Mouse (Mus musculus) liver, embryonic 13.5 days (tissue): ENCODE measurements at regions not wholly inside any gene's neighbourhood (a gene's known extent, or its start where the extent isn't known, plus 50 kb on each side); places are given as distances from the start of the nearest gene placed in this dataset.
"Not testable (repeated sequence)": the region's sequence is repeated elsewhere in the genome, so short reads cannot be mapped to it uniquely, and the experiment has no call there.

Experiments used
- ATAC-seq: fragments of 200-750 bp; cut with Nextera tagmentation; 2 replicates; pipeline ENCODE4 v1.8.0; 2017; ENCODE audit warnings: low read depth, mild to moderate bottlenecking, moderate number of reproducible peaks, moderate library complexity
- DNase-seq: peaks from one replicate; pipeline ENCODE4 v3.0.0; 2022
- H3K27ac ChIP-seq: fragments of 300-500 bp; sonication (generic); 2 replicates; pipeline ENCODE4 v1.5.1; 2015; ENCODE audit warnings: moderate library complexity, mild to moderate bottlenecking, inconsistent platforms
- H3K27me3 ChIP-seq: fragments of 300-500 bp; sonication (generic); 2 replicates; pipeline ENCODE4 v1.6.1; 2015; ENCODE audit warnings: mild to moderate bottlenecking, inconsistent platforms
- H3K36me3 ChIP-seq: fragments of 300-500 bp; sonication (generic); 2 replicates; pipeline ENCODE4 v1.6.1; 2015; ENCODE audit warnings: mild to moderate bottlenecking, inconsistent platforms
- H3K4me1 ChIP-seq: fragments of 300-500 bp; sonication (generic); replicated peaks from 2 replicates; pipeline ENCODE4 v1.6.1; 2015; ENCODE audit warnings: inconsistent platforms
- H3K4me2 ChIP-seq: fragments of 300-500 bp; sonication (generic); 2 replicates; pipeline ENCODE4 v1.6.1; 2015; ENCODE audit warnings: inconsistent platforms, mild to moderate bottlenecking, moderate library complexity
- H3K4me3 ChIP-seq: fragments of 300-500 bp; sonication (generic); replicated peaks from 2 replicates; pipeline ENCODE4 v1.5.1; 2015; ENCODE audit warnings: mild to moderate bottlenecking, inconsistent platforms
- H3K9ac ChIP-seq: fragments of 300-500 bp; sonication (generic); 2 replicates; pipeline ENCODE4 v1.6.1; 2015; ENCODE audit warnings: mild to moderate bottlenecking, inconsistent platforms
- H3K9me3 ChIP-seq: fragments of 300-500 bp; sonication (generic); replicated peaks from 2 replicates; pipeline ENCODE4 v1.6.1; 2016; ENCODE audit warnings: inconsistent platforms
- WGBS: fragments of 180-500 bp; shearing (Covaris S2); methylation state at CpG from one replicate; pipeline ENCODE4 v1.1.7; 2015; ENCODE audit not compliant: insufficient replicate concordance; 5-methylcytosine and 5-hydroxymethylcytosine counted together

GRCm38 (mm10) chr4:45641272-45641671 lies 109.0 kb upstream of the Shb start:
- no peaks in the 10 kb centered on the region for H3K9me3 ChIP-seq
- no peak overlapping the region for H3K4me3 ChIP-seq
- no peak overlapping the region for H3K9ac ChIP-seq
- H3K4me2 ChIP-seq: no peak overlapping the region
- H3K4me1 ChIP-seq: no peaks in the 10 kb centered on the region
- ATAC-seq (no peak), DNase-seq (no peak)
- no peaks in the 10 kb centered on the region for H3K27me3 ChIP-seq
- no peak overlapping the region for H3K27ac ChIP-seq
- WGBS: 43% methylated on average over 5 of the region's 5 CpGs
- no peaks in the 10 kb centered on the region for H3K36me3 ChIP-seq

- Histone ChIP-seq H3K4me3 (no peak overlapping the region), H3K27me3 (no peaks in the 10 kb centered on the region), H3K9ac (no peak overlapping the region), H3K4me1 (no peaks in the 10 kb centered on the region), H3K4me2 (no peak overlapping the region), H3K9me3 (no peaks in the 10 kb centered on the region), H3K36me3 (no peaks in the 10 kb centered on the region), H3K27ac (no peak overlapping the region)
- ATAC-seq (no peak), DNase-seq (no peak)
- WGBS: 37% methylated on average over 11 of the region's 11 CpGs
These were observed 108.4 kb upstream of the Shb start for GRCm38 (mm10) chr4:45640713-45641112.

GRCm38 (mm10) chr4:45639397-45640034 lies 107.2 kb upstream of the Shb start:
- no peak overlapping the region for H3K9ac ChIP-seq
- H3K4me3 ChIP-seq: no peak overlapping the region
- no peaks in the 10 kb centered on the region for H3K27me3 ChIP-seq
- H3K9me3 ChIP-seq: no peaks in the 10 kb centered on the region
- DNase-seq (no peak), ATAC-seq (no peak)
- no peak overlapping the region for H3K4me2 ChIP-seq
- no peaks in the 10 kb centered on the region for H3K4me1 ChIP-seq
- no peaks in the 10 kb centered on the region for H3K36me3 ChIP-seq
- H3K27ac ChIP-seq: no peak overlapping the region
- WGBS: 70% methylated on average over 12 of the region's 12 CpGs

- DNase-seq: no peak
- H3K36me3 ChIP-seq: no peaks in the 10 kb centered on the region
- WGBS: 44% methylated on average over 8 of the region's 8 CpGs
These were observed 106.1 kb upstream of the Shb start for GRCm38 (mm10) chr4:45638411-45638810.

GRCm38 (mm10) chr4:45631276-45632045 lies 99.2 kb upstream of the Shb start:
- no peak overlapping the region for H3K4me3 ChIP-seq
- no peak overlapping the region for H3K27ac ChIP-seq
- 76% methylated on average over 7 of the region's 7 CpGs for WGBS
- no peaks in the 10 kb centered on the region for H3K9me3 ChIP-seq
- DNase-seq (no peak), ATAC-seq (no peak)
- no peak overlapping the region for H3K4me2 ChIP-seq
- no peaks in the 10 kb centered on the region for H3K4me1 ChIP-seq
- no peaks in the 10 kb centered on the region for H3K27me3 ChIP-seq
- no peaks in the 10 kb centered on the region for H3K36me3 ChIP-seq
- no peak overlapping the region for H3K9ac ChIP-seq

More at GRCm38 (mm10) chr4:45638411-45638810, 106.1 kb upstream of the Shb start:
- Histone ChIP-seq H3K27me3 (no peaks in the 10 kb centered on the region), H3K27ac (no peak overlapping the region), H3K9ac (no peak overlapping the region), H3K4me2 (no peak overlapping the region), H3K9me3 (no peaks in the 10 kb centered on the region), H3K4me3 (no peak overlapping the region), H3K4me1 (no peaks in the 10 kb centered on the region)
- ATAC-seq: no peak

GRCm38 (mm10) chr4:45625633-45626032 lies 93.4 kb upstream of the Shb start:
- H3K4me2 ChIP-seq: no peak overlapping the region
- ATAC-seq (no peak), DNase-seq (no peak)
- no peak overlapping the region for H3K9ac ChIP-seq
- no peak overlapping the region for H3K4me3 ChIP-seq
- H3K9me3 ChIP-seq: no peaks in the 10 kb centered on the region
- H3K27me3 ChIP-seq: no peaks in the 10 kb centered on the region
- H3K27ac ChIP-seq: no peak overlapping the region
- 72% methylated on average over 7 of the region's 7 CpGs for WGBS
- no peaks in the 10 kb centered on the region for H3K4me1 ChIP-seq
- H3K36me3 ChIP-seq: no peaks in the 10 kb centered on the region

- Histone ChIP-seq H3K9ac (no peak overlapping the region), H3K4me1 (no peaks in the 10 kb centered on the region), H3K4me2 (no peak overlapping the region), H3K27ac (no peak overlapping the region), H3K36me3 (no peaks in the 10 kb centered on the region), H3K27me3 (peaks cover 3% of the 10 kb centered on the region; the same call in 1 of the 2 replicates), H3K4me3 (no peak overlapping the region), H3K9me3 (no peaks in the 10 kb centered on the region)
- 73% methylated on average over 5 of the region's 5 CpGs for WGBS
- ATAC-seq (no peak), DNase-seq (no peak)
These were observed 89.7 kb upstream of the Shb start for GRCm38 (mm10) chr4:45622017-45622416.

GRCm38 (mm10) chr4:45617126-45617525 lies 84.9 kb upstream of the Shb start:
- Histone ChIP-seq H3K9me3 (no peaks in the 10 kb centered on the region), H3K36me3 (no peaks in the 10 kb centered on the region), H3K9ac (no peak overlapping the region), H3K4me3 (no peak overlapping the region), H3K27ac (no peak overlapping the region), H3K27me3 (peaks cover 3% of the 10 kb centered on the region; the same call in 1 of the 2 replicates), H3K4me2 (no peak overlapping the region), H3K4me1 (no peaks in the 10 kb centered on the region)
- ATAC-seq (no peak), DNase-seq (no peak)
- WGBS: 36% methylated on average over 3 of the region's 3 CpGs

- not testable (repeated sequence) for H3K36me3 ChIP-seq
These were observed 81.2 kb upstream of the Shb start for GRCm38 (mm10) chr4:45613498-45613897.

GRCm38 (mm10) chr4:45612132-45612531 lies 79.9 kb upstream of the Shb start:
- no peak for ATAC-seq

More at GRCm38 (mm10) chr4:45613498-45613897, 81.2 kb upstream of the Shb start:
- DNase-seq, H3K9me3 ChIP-seq, H3K4me3 ChIP-seq, H3K9ac ChIP-seq, ATAC-seq, H3K4me2 ChIP-seq, H3K27ac ChIP-seq, H3K27me3 ChIP-seq: not testable (repeated sequence)
- WGBS: 53% methylated on average over 3 of the region's 3 CpGs
- H3K4me1 ChIP-seq: peaks cover 10% of the 10 kb centered on the region

GRCm38 (mm10) chr4:45610937-45611336 lies 78.7 kb upstream of the Shb start:
- H3K27me3 ChIP-seq: no peaks in the 10 kb centered on the region; the same call in 1 of the 2 replicates
- no peak overlapping the region for H3K4me2 ChIP-seq
- no peak overlapping the region for H3K4me3 ChIP-seq
- no peak overlapping the region for H3K27ac ChIP-seq
- peaks cover 10% of the 10 kb centered on the region for H3K4me1 ChIP-seq
- DNase-seq (peak; percentile 8), ATAC-seq (no peak; the same call in 1 of the 2 replicates)
- H3K9ac ChIP-seq: no peak overlapping the region
- 53% methylated on average over 5 of the region's 5 CpGs for WGBS
- no peaks in the 10 kb centered on the region for H3K36me3 ChIP-seq
- H3K9me3 ChIP-seq: no peaks in the 10 kb centered on the region

More at GRCm38 (mm10) chr4:45612132-45612531, 79.9 kb upstream of the Shb start:
- peaks cover 10% of the 10 kb centered on the region for H3K4me1 ChIP-seq
- H3K4me3 ChIP-seq: no peak overlapping the region
- no peak overlapping the region for H3K9ac ChIP-seq
- peaks cover 1% of the 10 kb centered on the region; the same call in 1 of the 2 replicates for H3K27me3 ChIP-seq
- peak; percentile 16 for DNase-seq
- no peaks in the 10 kb centered on the region for H3K9me3 ChIP-seq
- no peaks in the 10 kb centered on the region for H3K36me3 ChIP-seq
- 23% methylated on average over 5 of the region's 5 CpGs for WGBS
- no peak overlapping the region for H3K27ac ChIP-seq
- H3K4me2 ChIP-seq: no peak overlapping the region
